Mouse (Mus musculus): ENCODE data around the gene Cisd1.

Gene Cisd1

DNA sequence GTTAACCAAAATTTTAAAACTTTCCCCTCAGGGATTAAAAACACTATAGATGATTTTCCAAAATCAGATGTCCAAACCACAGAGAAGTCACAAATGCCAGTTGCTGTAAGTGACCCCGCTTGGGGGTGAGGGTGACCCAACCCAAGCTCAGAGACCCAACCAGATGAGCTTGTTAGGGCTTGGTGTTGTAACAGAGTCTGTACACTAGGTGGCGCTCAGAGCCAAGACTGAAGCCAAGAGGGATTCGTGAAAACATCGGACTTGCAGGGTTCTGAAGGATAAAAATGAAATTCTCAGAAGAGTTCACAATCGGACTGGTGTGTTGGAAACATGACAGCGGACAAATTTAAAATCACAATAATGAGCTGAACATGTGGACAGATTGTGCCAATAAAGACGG is 18.0 kb downstream of the Cisd1 start:
- DNase-seq (ENCODE audit: low spot score) = peak; percentile 54

DNA sequence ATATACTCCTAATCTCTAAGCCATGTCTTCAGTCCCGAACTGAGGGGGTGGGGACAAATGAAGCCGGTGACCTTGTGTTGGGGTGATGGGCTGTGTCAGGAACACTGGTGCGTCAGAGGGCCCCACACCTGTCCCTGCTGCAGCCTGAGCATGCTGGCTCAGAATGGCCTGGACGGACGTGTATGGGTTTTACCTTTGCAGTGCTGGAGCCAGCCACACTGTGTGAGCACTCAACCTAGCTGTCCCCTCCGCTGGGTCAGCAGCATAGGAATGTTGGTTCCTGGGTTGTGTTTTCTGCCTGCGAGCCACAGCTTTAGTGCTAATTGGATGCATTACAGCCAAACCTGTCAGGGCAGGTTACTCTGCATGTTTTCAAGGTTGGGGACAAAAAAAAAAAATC is 18.6 kb downstream of the Cisd1 start:
- DNase-seq (ENCODE audit: low spot score) = no peak

DNA sequence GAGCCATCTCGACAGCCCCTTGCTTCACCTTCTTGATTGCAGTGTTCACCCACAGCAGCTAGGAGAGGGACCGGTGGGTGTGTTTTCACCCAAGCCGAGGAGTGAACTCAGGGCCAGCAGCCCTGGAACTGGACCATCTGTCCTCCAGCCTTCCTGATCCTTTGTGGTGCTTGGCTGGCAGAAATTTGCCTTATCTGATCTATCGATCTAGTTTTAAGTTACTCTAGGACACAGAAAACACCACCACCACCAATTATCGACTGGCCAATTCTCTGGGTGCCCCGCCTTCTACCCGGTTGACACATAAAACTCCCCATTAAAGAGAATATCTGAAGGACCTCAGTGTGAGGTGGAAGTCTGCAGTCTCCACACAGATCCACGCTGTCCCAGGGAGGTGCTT is 21.1 kb downstream of the Cisd1 start:
- no peak for DNase-seq (ENCODE audit: low spot score)

DNA sequence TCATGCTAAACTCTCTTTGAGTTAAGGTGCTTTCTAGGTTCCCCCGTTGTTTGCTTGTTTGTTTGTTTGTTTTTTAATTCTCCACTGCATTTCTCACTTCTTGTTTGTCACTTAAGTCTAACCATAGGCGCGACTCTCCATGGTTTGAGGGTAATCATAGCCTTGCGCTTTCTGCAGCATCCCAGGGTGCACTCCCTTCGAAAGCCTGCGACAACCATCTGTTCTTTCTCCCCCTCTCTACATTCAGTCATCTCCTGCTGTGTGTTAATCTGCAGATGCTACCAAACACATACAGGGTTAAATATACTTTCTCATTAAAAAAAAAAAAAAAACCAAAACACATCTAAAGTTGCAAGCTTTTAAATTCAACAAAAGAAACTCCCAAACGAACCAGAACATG is 28.3 kb downstream of the Cisd1 start:
- DNase-seq (ENCODE audit: low spot score) = no peak

DNA sequence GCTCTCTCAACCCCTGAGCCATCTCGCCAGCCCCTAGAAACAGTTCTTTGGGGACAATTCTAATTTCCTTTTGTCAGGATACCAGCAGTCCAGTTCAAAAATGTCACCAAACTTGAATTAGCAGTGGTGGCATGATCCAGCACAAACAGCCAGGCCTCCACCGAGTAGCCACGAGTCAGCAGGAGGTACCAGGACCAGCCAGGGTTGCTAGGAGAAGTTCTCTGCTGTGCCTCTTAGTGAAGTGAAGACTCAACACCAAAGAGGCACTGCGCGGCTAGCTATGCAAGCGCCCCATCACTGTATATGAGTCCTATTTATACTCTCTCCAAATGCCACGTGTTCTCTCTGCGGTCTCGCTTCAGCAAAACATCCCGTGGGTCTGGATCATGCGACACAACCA is 28.7 kb downstream of the Cisd1 start:
- DNase-seq (ENCODE audit: low spot score) = no peak

DNA sequence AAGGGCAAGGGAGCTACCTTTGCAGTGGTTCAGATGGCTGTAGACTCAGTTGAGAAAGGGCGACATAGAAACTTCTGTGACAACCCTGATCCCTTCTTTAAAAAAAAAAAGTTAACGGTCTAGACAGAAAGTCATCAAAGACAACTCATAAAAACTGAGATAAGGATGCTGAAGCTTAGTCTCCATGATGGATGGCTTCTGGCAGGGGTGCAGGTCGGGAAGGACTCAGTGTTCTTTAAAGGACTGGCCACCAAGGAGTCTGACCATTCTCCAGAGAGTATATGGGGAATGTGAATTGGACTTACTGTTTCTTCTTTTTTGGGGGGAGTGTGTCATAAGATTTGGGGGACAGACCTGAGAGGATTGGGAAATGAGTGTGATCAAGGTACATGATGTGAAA is 30.2 kb downstream of the Cisd1 start:
- DNase-seq (ENCODE audit: low spot score) = no peak

DNA sequence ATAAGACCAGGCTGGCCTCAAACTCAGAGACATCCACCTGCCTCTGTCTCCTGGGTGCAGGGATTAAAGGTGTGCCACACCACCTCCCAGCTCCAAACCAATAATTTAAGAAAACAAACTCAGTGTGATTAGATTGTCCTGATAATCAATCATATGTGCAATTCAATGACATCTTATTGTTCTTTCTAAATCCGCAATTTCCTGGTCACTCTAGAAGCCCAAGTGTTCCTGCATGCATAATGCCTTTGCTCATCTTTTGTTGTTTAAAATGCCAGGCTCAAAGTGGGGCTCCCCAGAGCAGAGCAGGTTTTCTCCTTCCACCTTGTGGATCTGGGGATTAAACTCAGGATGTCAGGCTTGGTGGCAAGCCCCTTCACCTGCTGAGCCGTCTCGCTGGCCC is 34.5 kb downstream of the Cisd1 start:
- DNase-seq (ENCODE audit: low spot score) = no peak

DNA sequence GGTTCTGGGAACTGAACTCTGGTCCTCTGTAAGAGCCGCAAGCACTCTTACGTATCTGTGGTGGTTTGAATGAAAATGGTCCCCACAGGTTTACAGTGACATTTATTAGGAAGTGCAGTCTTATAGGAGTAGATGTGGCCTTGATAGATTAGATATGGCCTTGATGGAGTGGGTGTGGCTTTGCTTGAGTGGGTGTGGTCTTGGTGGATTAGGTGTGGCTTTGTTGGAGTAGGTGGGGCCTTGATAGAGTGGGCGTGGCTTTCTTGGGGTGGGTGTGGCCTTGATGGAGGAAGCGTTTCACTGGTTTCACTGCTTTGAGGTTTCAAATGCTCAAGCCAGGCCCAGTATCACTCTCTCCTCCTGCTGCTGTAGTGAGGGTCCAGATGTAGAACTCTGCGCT is 36.6 kb downstream of the Cisd1 start:
- no peak for DNase-seq (ENCODE audit: low spot score)

DNA sequence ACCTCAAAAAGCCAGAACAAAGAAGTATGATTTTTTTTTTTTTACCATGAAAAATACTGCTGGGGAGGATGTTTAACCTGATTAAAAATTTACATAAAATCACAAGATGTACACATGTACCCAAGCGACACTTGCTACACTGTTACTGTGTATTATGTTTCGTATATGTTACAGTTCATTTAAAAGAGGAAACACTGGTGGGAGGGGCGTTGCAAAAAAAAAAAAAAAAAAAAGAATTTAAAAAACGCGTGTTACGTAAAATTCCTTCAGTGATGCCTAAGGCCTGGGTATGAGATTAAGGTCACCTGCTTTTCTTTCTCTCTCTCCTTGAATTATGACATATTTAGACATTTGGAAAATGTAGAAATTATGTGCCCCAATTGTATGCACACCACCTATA is 38.0 kb downstream of the Cisd1 start:
- DNase-seq (ENCODE audit: low spot score) = no peak

DNA sequence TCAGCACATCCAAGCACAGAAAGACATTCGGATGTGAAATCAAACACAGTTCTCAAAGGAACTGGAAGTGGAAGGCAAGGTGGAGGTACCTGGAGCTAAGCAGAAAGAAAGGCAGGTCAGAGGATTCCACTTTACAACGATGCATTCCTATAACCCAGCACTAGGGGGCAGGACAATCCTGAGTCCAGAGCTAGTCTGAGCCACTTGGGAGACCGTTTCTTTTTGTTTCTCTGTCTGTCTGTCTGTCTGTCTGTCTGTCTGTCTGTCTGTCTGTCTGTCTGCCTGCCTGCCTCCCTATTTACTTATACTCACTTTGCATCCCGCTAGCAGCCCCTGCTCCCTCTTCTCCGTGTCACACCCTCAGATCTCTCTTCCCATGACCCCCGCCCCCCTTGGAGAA is 38.6 kb downstream of the Cisd1 start:
- no peak for DNase-seq (ENCODE audit: low spot score)

DNA sequence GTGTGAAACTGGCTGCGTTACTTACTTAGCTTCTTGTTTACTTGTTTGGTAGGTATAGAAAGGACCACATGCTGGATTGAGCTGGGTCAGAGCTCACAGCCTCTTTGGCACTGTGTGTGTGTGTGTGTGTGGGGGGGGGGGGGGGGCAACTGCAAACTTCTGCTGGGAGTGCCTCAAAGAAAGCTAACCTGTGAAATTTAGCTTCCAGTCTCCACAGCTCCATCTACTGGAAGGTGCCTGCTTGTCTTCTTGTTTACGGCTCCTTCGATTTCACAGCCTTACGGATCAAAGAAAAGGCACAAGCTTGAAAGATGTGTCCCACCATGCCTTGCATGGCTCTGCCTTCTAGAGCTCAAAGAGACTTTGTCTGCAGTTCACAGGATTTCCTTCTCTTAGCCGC is 42.3 kb downstream of the Cisd1 start:
- DNase-seq (ENCODE audit: low spot score) = no peak

DNA sequence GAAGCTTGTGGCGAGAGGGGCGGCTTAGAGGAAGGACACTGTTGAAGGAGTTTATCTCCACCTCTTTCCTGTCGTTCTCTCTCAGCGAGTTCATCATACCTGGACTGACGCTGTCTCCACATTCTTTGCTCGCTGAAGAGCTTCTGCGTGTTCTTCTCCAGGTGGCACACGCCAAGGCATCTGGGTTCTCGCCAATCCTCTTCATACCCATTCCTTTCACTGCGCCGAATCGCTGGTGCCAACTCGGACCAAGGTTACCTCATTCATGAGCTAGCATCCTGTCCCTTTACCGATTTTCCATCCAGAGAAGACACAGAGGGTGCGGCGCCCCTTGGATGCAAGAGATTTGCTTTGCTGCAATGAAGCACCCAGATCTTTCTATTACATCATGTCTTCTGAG is 44.6 kb downstream of the Cisd1 start:
- DNase-seq (ENCODE audit: low spot score) = no peak

DNA sequence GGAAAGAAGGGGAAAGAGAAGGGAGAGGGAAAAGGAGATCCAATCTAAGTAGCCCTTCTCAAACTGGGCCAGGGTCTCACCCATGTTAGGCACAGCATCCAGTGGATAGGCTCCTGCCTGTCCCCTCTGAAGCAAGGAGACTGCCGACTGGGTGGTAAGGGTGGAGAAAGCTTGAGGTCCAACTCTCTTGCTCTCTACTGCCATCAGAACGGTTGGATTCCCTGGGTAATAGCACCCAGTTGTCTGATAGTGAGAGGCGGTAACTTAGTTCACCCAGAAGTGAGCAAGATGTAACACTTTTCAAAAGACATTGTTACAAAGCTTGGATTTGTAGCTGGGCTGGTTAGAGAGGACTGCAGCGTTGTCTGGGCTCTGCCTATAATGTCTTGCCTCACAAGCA is 51.5 kb downstream of the Cisd1 start:
- DNase-seq (ENCODE audit: low spot score) = no peak

DNA sequence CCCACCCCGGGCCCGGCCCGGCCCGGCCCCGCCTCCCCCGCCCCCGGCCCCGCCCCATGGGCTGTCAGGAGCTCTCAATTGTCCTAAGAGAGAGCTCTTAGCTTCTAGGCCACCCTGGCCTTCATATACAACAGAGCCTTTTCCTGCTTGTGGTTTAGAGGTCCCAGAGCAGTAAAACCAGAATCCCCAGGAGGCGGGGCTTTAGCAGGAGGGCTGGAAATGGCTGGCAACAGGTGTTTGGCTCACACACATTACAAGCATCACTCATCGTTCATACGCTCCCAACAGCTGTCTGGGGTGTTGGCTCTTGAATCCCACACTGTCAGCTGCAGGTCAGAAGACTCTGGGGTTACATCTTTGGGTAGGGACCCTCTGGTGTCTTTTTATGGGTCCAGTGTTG is 52.5 kb downstream of the Cisd1 start:
- DNase-seq (ENCODE audit: low spot score) = no peak

DNA sequence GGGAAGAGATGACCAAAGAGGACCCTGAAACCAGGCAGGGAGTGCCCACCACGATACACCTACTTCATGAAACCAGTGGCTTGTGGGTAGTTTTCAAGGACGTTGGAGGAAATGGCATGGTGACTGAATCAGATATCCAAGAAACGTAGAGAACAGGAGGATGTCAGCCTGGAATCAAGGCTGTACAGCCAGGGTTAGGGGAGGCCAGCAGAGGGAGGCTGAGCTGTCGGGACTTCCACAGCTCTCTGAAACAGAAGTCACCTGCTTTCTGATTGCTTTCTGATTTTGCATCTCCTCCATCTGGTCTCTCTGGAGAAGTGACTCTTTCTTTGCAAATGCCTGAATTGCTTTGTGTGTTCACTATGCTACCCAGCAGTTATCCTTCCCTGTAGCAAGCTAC is 53.0 kb downstream of the Cisd1 start:
- DNase-seq (ENCODE audit: low spot score) = no peak

DNA sequence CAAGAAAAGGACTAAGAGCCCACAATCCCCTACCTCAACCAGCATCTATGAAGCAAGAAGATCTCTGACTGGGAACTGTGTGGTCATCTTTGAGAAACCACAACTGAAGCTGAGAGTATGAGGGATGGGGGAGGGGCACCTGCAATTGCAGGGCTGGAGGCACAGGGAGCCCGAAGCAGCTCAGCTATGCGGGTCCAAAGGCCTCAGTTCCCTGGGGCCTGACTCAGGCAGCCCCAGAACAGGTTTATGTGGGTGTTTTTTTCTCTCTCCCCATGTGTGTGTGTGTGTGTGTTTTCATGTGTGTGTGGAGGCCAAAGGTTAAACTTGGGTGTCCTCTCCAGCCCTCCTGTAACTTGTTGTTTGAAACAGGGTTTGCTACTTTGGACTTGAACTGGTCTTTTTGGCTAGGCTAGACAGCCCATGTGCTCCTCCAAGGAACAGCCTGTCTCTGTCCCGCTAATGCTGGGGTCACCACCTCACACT is 53.5 kb downstream of the Cisd1 start:
- DNase-seq (ENCODE audit: low spot score) = no peak

DNA sequence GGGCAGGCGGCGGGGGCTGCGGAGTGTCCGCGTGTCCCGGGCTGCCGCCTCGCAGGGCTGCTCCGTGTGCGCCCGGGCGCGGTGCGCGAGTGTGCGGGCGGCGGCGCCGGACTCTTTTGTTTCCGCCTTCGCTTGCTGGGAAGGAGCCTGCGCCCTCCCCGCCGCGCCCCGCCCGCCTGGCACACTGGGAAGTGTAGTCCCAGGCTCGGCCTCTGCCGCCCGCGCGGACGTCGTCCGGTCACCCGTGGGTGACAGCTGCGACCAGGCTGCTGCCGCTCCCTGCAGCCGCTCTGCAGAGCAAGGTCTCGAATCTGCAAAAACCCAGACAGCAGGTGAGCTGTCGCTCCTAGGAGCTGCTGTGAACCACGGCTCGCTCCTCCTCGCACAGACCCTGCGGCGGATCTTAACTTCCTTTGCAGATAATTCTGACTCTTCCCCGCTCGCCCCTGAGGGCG is 59.6 kb downstream of the Cisd1 start, which contains the start of gene Ube2d1:
Gene Ube2d1, minus strand, starts transcription at position 137 of the 455 bp plus-strand sequence.
- DNase-seq (ENCODE audit: low spot score) = peak; percentile 86

DNA sequence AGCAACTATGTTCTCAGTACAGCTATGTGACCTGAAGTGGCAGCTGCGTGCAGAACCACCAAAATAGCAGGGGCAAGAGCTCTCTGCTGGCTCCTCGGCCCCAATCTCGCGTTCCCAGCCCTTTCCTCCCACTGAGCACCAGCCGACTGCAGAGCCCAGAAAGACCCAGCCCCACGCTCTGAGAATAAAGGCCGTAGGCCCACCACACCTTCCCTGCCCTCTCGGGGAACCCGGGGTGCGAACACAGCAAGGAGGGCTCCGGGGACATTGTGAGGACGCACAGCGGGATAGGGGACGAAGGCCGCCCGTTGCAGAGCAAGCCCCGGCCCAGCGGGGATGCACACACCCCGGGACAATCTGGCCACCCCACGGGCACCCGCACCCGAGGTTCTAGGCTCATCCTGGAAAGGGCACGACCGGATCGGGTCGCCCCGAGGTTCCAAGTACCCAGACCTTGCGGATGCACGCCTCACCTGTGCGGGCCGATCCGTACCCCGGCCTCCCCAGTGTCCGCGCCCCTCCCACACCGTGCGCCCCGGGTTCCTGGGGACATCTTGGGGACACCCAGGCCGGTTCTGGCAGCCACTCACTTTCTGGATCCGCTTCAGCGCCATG is 60.1 kb downstream of the Cisd1 start:
- DNase-seq (ENCODE audit: low spot score) = no peak

DNA sequence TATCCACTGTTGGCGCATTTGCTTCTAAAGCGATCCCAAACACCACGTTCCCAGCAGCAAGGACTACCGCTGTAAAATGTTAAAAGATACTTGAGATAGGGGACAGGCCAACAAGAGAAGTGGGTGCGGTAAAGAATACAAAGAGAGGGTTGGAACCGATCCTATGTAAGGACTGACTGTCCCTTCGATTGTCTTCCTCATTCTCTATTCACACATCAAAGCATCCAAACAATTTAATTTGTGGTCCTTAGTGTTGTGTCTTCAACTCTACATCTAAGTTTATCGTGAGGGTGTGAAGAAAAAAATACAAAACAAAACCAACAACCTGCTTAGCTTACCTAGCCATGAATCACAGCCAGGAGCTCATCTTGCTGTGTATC is 60.6 kb downstream of the Cisd1 start:
- no peak for DNase-seq (ENCODE audit: low spot score)
